Mouse (Mus musculus) liver, embryonic 14.5 days (tissue): ENCODE measurements around the gene Ccdc28b. TPM values are rescaled to one million over a fixed set of nuclear protein-coding genes. Genes with fewer than 3 reads are reported as not detected.

ENCODE experiments used
- ATAC-seq: fragments of 200-750 bp; cut with Nextera tagmentation; 2 replicates; pipeline ENCODE4 v1.8.0; 2017; ENCODE audit warnings: moderate number of reproducible peaks, mild to moderate bottlenecking, moderate library complexity; ENCODE audit not compliant: insufficient read depth
- DNase-seq, 3 experiments: peaks; one replicate each; pipeline ENCODE4 v3.0.0-alpha.2; 2012 to 2013; ENCODE audit warnings: low read depth in 3 of 3, low spot score in 3 of 3
- H3K27ac ChIP-seq: fragments of 300-500 bp; sonication (generic); 2 replicates; pipeline ENCODE4 v1.5.1; 2014; ENCODE audit warnings: moderate library complexity, mild to moderate bottlenecking, control low read depth, inconsistent platforms
- H3K27me3 ChIP-seq: fragments of 300-500 bp; sonication (generic); 2 replicates; pipeline ENCODE4 v1.6.1; 2014; ENCODE audit warnings: mild to moderate bottlenecking, low read length, moderate library complexity; ENCODE audit not compliant: control insufficient read depth, insufficient read depth
- H3K36me3 ChIP-seq: fragments of 300-500 bp; sonication (generic); replicated peaks from 2 replicates; pipeline ENCODE4 v1.6.1; 2014; ENCODE audit warnings: low read depth; ENCODE audit not compliant: control insufficient read depth, insufficient read depth
- H3K4me1 ChIP-seq, 2 experiments: fragments of 200-500 bp in 1 of 2; fragments of 300-500 bp in 1 of 2; sonication (generic) in 1 of 2; replicated peaks; 2 replicates each; pipeline ENCODE4 v1.6.1; 2012 to 2014; ENCODE audit warnings: antibody characterized with exemption in 1 of 2, inconsistent platforms in 1 of 2, low read length in 1 of 2; ENCODE audit not compliant: control insufficient read depth in 2 of 2, insufficient read depth in 2 of 2
- H3K4me2 ChIP-seq: fragments of 300-500 bp; sonication (generic); 2 replicates; pipeline ENCODE4 v1.6.1; 2014; ENCODE audit warnings: low read depth, mild to moderate bottlenecking, control low read depth, moderate library complexity
- H3K4me3 ChIP-seq, 2 experiments: fragments of 200-500 bp in 1 of 2; fragments of 300-500 bp in 1 of 2; sonication (generic) in 1 of 2; 2 replicates each; pipeline ENCODE4 v1.5.1; 2012 to 2014; ENCODE audit warnings: low read depth in 2 of 2, low read length in 2 of 2, mild to moderate bottlenecking in 2 of 2, control low read depth in 1 of 2, inconsistent platforms in 1 of 2, moderate library complexity in 1 of 2; ENCODE audit not compliant: insufficient read depth in 1 of 2
- H3K9ac ChIP-seq: fragments of 300-500 bp; sonication (generic); replicated peaks from 2 replicates; pipeline ENCODE4 v1.6.1; 2014; ENCODE audit warnings: mild to moderate bottlenecking, control low read depth, moderate library complexity
- H3K9me3 ChIP-seq: fragments of 300-500 bp; sonication (generic); 2 replicates; pipeline ENCODE4 v1.6.1; 2016; ENCODE audit warnings: low read length, mixed read lengths; ENCODE audit not compliant: control insufficient read depth
- CTCF ChIP-seq: IDR thresholded peaks from 2 replicates; pipeline ENCODE4 v1.5.1; 2016; ENCODE audit warnings: antibody characterized with exemption, low read depth, control low read depth
- EP300 ChIP-seq: IDR thresholded peaks from 2 replicates; pipeline ENCODE4 v1.6.1; 2016; ENCODE audit warnings: antibody characterized with exemption, low read depth
- WGBS: fragments of 180-500 bp; shearing (Covaris S2); extraction: QIAGEN DNeasy Blood & Tissue Kit; methylation state at CpG from one replicate; pipeline ENCODE4 v1.1.7; 2014; ENCODE audit not compliant: insufficient replicate concordance; 5-methylcytosine and 5-hydroxymethylcytosine counted together
- polyA plus RNA-seq, 2 experiments: library from polyadenylated mRNA; depleted of rRNA in 1 of 2; stranded (reverse) in 1 of 2; unstranded in 1 of 2; fragments of >200 nt; fragmentation: Nextera tagmentation in 1 of 2; extraction: Ambion mirVana in 1 of 2; gene quantifications; 2 replicates each; pipeline versions ENCODE4 v1.2.1 to v1.2.3; 2012 to 2014

Gene Ccdc28b
- polyA plus RNA-seq, 2 experiments: 11.0 to 12.0 TPM

- no peaks in the 10 kb centered on the region for H3K9me3 ChIP-seq
- no peak overlapping the region for H3K9ac ChIP-seq
- H3K27me3 ChIP-seq: no peaks in the 10 kb centered on the region
- peaks cover 15 to 36% of the 10 kb centered on the region in 2 experiments for H3K4me1 ChIP-seq
- 66% methylated on average over 1 of the region's 1 CpGs for WGBS
- no peak overlapping the region for H3K4me2 ChIP-seq
- ATAC-seq (no peak), DNase-seq (no peak)
- no peak overlapping the region for H3K4me3 ChIP-seq
- H3K36me3 ChIP-seq: peaks cover 12% of the 10 kb centered on the region
- TF ChIP-seq EP300 (no peak), CTCF (no peak)
- H3K27ac ChIP-seq: peak overlapping the region; percentile 25; the same call in 1 of the 2 replicates
Measured at GRCm38 (mm10) chr4:129586943-129587342, 36.8 kb downstream of the Ccdc28b start.

GRCm38 (mm10) chr4:129585773-129586172 lies 38.0 kb downstream of the Ccdc28b start:
- ATAC-seq: peak; percentile 68

GRCm38 (mm10) chr4:129584884-129585608 lies 38.7 kb downstream of the Ccdc28b start:
- no peaks in the 10 kb centered on the region for H3K9me3 ChIP-seq
- H3K27ac ChIP-seq: peak overlapping the region; percentile 73
- H3K36me3 ChIP-seq: no peaks in the 10 kb centered on the region
- H3K4me3 ChIP-seq: peak overlapping the region; percentile 57 to 62
- peak; percentile 67 to 81 (median 67) for DNase-seq
- H3K9ac ChIP-seq: peak overlapping the region; percentile 69
- peaks cover 15 to 38% of the 10 kb centered on the region in 2 experiments for H3K4me1 ChIP-seq
- no peaks in the 10 kb centered on the region for H3K27me3 ChIP-seq
- peak overlapping the region; percentile 79 for H3K4me2 ChIP-seq
- TF ChIP-seq CTCF: peak; percentile 89
- no peak for TF ChIP-seq EP300
- WGBS: 2% methylated on average over 36 of the region's 36 CpGs
- peak; percentile 76 for ATAC-seq

More at GRCm38 (mm10) chr4:129585773-129586172, 38.0 kb downstream of the Ccdc28b start:
- Histone ChIP-seq H3K9ac (peak overlapping the region; percentile 69), H3K4me3 (peak overlapping the region; percentile 57 to 62), H3K4me1 (peaks cover 15 to 36% of the 10 kb centered on the region in 2 experiments), H3K9me3 (no peaks in the 10 kb centered on the region), H3K4me2 (peak overlapping the region; percentile 79), H3K36me3 (0 out of 2 replicates have a peak, but pooled peaks cover under 1% of the 10 kb centered on the region), H3K27ac (peak overlapping the region; percentile 73), H3K27me3 (no peaks in the 10 kb centered on the region)
- WGBS: 26% methylated on average over 9 of the region's 9 CpGs
- TF ChIP-seq EP300 (no peak), CTCF (no peak)
- no peak for DNase-seq

GRCm38 (mm10) chr4:129584370-129584769 lies 39.4 kb downstream of the Ccdc28b start:
- H3K4me2 ChIP-seq: peak overlapping the region; percentile 79
- peak overlapping the region; percentile 73 for H3K27ac ChIP-seq
- ATAC-seq (no peak), DNase-seq (no peak)
- TF ChIP-seq EP300 (no peak), CTCF (no peak)
- H3K36me3 ChIP-seq: no peaks in the 10 kb centered on the region
- H3K9ac ChIP-seq: peak overlapping the region; percentile 69
- 60% methylated on average over 1 of the region's 1 CpGs for WGBS
- peak overlapping the region in 1 of 2 experiments; percentile 57; a peak in 3 of 4 replicates for H3K4me3 ChIP-seq
- H3K27me3 ChIP-seq: no peaks in the 10 kb centered on the region
- H3K9me3 ChIP-seq: no peaks in the 10 kb centered on the region
- peaks cover 14 to 32% of the 10 kb centered on the region in 2 experiments for H3K4me1 ChIP-seq

GRCm38 (mm10) chr4:129582251-129582650 lies 41.5 kb downstream of the Ccdc28b start:
- 63% methylated on average over 1 of the region's 1 CpGs for WGBS
- H3K9ac ChIP-seq: no peak overlapping the region
- no peak for ATAC-seq
- no peak overlapping the region for H3K27ac ChIP-seq
- no peak for DNase-seq
- peaks cover 5 to 15% of the 10 kb centered on the region in 2 experiments; a peak in 3 of 4 replicates for H3K4me1 ChIP-seq
- no peaks in the 10 kb centered on the region for H3K36me3 ChIP-seq
- H3K27me3 ChIP-seq: no peaks in the 10 kb centered on the region
- no peak overlapping the region for H3K4me3 ChIP-seq
- no peaks in the 10 kb centered on the region for H3K9me3 ChIP-seq
- peak; percentile 29; the same call in 1 of the 2 replicates for TF ChIP-seq CTCF
- no peak for TF ChIP-seq EP300
- no peak overlapping the region for H3K4me2 ChIP-seq
